Mouse (Mus musculus) embryo, embryonic 10.5 days (tissue): Measurements from ENCODE around the gene Cyp2d40.
"Not testable (repeated sequence)": the region's sequence is repeated elsewhere in the genome, so short reads cannot be mapped to it uniquely, and the experiment has no call there.

Experiments
- DNase-seq: peaks from one replicate; pipeline ENCODE4 v3.0.0-alpha.2; 2015; ENCODE audit warnings: low spot score

Gene Cyp2d40

DNA sequence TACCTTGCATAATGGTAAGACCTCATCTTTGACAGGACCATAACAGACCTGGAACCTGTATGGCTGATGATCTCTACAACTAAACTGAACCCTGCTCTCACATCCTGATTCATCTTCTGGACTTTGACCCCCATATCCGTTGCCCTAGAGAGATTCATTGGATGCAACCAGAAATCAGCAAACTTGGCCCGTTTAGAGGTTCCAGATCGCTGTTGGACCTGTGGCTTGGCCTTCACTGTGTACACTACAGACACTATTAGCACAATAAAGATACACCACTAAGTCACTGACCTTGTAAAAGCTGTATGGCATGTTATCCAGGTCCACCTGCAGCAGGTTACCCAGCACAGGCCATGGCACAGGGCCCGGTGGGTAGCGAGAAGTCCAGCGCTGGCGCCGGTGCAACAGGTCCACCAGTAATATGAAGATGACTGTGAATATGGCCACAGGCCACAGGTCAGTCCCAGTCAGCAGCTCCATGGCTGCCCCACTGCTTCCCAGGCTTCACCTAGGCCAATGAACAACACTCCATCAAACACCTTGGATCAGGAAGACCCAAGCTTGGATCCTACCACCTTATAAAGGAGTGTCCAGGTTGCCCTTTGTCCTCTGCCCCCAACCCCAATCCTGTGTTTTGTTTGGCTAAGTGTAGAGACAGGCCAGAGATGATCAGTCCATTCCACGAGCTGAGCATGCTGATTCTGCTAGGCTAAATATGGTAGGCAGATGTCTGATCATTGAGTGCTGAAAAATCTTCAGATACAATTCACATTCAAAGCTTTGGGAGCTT, at the start of gene Cyp2d40:
Gene Cyp2d40, minus strand, starts transcription at position 553 of the 790 bp plus-strand sequence.
- DNase-seq: no peak

DNA sequence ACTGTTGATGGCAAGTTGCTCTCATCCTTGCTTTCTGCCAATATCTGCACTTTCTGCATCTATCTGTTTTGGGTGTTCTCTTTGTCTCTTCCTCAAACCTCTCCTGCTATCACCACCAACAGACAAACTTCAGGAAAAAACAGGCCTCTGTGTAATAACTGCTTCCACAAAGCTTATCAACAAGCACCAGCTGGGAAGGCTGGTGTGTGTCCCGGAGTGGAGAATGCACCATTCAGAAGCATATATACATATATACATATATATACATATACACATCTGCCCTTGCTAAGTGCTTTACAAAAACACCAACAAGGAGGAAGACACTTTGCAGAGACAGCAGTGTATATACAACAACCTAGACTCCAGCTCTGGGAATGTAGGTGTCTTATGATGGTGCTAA, 46.6 kb upstream of the Cyp2d40 start:
- DNase-seq: no peak

DNA sequence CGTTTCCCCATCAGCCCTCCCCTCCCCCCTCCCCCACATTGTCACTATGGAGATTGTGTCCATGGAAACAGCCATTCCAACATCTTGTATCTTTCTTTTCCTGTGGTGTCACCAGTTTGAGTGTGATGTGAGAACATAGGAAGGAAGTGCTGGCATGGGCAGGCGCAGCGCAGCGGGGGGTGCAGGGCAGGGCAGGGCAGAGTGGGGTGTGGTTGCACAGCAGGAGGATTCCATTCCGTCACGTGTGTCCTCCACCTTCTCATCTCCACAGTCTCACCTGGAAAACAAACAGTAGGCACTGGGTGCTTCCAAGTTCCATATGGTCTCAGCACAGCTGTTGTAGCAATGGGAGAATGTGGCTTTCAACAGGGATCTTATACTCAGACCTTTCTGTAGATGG, 45.5 kb upstream of the Cyp2d40 start:
- DNase-seq: no peak

DNA sequence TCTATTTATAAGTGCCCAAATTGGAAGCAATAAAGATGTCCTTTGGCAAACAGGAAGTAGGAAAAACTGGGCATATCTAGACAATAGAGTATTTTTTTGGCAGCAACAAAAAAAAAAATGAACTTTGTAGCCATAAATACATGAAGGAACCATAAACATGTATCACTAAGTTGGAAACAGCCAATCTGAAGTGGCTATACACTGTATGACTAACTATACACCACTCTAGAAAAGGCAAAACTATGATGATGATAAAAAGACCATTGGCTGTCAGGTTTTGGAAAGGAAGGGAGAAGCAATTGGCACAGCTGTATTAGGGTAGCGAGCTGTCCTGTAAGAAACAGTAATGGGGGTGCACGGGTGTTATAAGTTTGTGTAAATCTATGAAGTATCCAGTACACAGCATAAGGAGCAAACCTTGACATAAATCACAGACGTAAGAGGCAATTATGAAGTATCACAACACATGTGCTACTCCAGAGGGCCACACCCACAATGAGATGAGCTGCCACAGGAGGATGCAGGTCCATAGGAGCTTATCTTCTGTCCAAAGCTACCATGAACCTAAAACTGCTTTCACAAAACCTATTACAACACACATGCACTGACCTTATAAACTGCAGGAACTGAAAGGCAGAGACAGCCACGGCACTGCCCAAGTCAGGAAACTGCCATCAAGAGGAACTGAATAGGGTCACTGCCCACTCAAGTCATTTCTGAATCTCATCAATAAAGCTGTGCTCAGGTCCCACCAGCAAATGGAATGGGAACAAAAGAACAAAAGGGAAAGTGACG, 43.2 kb upstream of the Cyp2d40 start:
- DNase-seq: no peak

DNA sequence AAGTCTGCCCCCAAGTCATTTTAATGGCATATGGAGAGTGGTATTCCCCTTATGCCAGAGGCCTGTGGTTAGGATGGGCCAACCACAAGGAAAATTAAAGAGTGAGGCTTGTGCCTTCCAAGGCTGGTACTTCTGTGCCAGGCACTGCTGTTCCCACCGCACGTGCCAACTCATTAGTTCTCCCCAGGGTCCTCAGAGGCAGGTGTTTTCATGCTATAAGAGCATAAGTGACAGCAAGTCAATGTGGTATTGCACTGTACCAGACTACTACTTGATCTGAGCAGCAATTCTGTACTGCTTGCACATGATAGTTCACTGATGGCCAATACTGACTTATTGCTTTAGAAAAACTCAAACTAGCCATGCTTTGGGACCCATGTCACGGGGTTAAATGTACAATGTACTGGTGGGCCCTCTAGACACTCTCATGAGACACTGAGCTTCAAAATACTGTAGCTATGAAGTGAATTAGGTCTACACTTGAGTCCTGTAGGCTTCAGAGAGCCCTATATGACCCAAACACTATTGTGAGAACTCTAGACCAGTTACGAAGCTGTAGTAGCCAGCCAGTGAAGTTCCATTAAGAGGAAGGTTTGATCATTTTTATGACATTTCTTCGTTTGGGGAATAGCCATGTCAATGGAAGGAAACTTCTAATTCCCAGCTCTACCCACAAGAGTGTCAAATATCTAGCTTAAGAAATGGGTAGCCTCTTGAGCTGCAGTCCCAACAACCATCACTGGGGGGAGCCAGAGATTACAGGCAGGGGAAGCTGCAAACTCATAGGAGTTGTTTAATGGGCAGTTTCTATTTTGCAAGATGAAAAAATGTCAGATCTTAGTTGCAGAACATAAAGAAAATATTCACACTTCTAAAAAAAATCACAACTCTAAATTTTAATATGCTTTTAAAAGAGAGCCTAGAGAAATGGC, 41.0 kb upstream of the Cyp2d40 start:
- DNase-seq: peak; percentile 85

DNA sequence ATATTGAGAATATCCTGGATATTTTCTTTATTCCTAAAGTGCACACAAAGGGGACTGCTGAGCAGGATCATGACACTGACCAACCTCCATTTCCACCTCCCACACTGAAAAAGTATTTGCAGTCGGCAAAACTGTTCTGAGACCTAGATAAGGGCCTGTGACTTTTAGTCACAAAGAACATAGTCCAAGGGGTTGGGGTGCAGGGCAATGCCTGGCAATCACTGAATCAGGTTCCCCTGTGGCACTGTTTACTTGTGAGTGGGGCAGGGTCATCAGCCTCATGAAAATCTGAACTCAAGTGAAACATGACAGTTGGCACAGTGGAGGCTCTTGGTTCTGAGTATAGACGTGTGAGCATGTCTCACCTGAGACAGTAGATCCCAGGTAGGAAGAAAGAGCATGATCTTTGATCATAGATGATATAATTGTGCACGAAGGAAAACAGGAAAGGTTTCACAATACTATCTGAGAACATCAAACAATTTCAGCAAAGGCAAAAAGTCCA, 32.0 kb upstream of the Cyp2d40 start:
- DNase-seq: no peak

DNA sequence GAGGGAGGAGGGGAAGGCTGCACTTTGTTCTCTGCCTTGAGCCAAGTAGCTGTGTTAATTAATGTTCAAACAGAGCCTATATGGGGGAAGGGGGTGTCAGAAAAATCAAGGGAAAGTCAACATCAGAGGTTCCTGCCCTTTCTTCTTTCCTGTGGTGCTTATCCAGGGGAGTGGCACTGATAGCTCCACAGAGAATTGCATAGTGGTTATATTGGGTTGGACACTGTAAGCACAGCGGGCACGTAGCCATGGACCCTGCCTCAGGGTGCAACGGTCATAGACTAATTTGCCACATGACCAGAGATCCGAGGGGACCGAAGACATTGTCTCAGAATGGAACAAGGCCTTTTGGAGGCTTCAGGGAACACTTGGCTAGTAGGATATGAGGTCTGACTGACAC, 30.3 kb upstream of the Cyp2d40 start, which contains the start of gene Cyp2d26:
Gene Cyp2d26, minus strand, starts transcription at position 18 of the 400 bp plus-strand sequence.
- no peak for DNase-seq

DNA sequence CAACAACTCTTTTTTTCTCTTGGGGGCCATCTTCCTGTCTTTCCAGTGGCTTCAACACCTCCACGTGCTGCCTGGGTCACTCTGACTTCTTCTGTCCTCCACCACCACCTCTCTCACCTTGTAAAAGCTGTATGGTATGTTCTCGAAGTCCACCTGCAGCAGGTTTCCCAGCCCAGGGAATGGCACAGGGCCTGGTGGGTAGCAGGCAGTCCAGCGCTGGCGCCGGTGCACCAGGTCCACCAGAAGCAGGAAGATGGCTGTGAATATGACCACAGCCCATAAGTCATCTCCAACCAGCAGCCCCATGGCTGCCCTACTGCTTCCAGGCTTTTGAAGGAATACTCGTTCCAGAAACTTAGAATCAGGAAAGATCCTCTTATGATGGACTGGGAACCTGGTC, 29.9 kb upstream of the Cyp2d40 start:
- DNase-seq: no peak

DNA sequence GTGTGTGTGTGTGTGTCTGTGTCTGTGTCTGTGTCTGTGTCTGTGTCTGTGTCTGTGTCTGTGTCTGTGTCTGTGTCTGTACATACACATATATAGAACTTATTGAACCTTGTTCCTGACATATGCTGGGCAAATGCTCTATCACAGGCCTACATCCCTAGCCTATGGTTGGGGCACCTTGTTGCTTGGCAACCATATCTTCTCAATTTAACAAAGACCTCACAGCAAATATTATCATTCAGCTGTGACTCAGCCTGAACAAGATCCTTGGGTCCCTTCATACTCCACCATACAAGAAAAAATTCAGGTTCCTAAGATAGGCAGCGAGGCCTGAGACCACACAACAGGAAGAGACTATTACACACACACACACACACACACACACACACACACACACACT, 29.5 kb upstream of the Cyp2d40 start:
- no peak for DNase-seq

DNA sequence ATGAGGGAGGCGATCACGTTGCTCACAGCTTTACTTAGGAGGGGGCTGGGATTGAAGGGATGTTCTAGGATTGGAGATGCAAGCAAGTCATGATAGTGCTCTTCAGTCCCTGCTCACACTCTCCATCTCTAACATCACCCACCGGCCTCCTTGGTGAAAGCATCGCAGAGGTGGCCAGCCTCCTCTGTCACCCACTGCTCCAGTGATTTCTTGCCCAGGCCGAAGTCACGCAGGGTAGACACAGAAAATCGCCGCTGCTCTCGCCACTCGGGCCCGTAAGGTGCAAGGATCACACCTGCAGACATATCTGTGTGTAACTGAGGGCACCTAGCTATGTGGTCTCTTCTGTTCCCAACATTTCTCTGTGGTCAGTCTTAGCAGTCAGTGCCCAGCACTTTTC, 28.6 kb upstream of the Cyp2d40 start:
- no peak for DNase-seq

DNA sequence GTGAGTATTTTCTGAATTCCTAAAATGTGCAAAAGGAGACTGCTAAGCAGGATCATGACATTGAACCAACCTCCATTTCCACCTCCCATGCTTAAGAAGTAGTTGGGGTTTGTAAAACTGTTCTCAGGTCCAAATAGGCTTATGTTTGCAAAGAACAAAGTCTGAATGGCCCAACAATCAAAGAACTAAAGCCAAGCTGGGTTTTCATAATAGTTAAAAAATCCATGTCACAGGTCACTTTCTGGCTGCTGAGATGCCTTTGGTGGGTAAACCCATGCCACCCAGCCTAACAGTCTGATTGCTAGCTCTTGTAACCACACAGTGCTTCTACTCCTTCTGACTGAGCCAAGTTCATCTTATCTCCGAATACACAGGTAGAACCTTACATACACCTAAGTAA, 20.6 kb upstream of the Cyp2d40 start:
- DNase-seq: no peak

DNA sequence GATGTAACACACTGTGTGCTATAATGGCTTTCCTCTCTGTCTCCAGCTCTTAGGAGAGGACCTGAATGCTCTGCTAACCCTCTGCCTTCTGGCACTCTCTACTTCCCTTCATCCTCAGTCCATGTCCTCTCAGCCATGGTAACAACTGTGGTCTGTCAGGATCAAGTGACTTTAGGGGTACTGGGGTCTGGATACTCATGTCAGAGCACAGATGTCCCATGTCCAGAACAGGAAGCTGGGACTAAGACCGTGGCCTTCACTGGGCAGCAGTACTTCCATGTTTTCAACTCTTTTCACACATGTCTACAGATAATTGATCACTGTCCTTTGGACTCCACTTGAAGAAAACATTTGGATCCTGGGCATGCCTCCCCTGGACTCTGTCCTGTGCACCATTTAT, 19.8 kb upstream of the Cyp2d40 start:
- no peak for DNase-seq

DNA sequence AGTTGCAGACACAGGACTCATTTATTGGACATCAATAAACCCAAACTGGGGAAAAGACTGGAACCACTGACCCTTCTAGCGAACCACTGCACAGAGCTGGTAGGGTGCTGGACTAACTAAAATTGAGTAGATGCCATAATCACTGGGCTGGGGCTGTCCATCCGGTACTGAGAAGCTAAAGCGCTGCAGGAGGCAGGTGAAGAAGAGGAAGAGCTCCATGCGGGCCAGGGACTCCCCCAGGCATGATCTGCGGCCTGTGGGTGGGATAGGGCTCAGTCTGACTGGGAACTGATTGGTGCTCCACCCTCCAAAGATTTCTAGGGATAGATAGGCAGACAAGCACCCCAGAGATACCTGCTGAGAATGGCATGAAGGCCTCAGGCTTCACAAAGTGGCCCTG, 13.9 kb upstream of the Cyp2d40 start:
- not testable (repeated sequence) for DNase-seq

DNA sequence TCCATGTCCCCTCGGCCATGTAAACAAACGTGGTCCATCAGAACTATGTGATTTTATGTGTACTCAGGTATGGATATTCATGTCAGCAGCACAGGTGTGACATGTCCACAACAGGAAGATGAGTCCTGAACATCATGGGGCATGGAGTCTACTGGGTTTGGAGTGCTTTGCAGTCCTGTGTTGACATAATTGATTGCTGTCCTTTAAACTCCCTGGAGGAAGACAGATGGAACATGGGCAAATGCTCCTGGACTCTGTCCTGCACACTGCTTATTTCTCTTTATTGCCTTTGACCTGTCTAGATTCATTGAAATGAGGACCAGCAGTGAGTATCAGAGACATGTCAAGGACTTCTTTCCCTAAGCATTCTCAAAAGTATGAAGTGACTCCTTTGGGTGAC, 2.0 kb upstream of the Cyp2d40 start:
- DNase-seq: no peak

DNA sequence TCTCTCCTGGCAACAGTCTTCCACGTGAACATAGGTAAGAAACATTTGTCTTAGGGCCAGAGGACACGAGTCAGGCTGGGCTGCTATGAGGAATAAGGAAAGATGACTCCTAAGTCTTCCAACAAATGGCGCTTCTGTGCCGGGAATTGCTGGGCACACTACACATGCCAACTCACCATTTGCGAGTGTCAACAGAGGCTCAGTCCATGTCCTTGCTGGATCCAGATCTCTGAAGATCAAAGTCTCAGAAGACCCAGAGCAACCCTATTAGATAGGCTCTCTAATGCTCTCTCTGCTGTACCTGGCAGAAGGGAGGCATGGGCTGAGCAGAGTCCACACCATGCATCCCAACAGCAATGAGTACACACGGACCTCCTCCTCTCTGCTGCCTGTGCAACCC, 898 bp upstream of the Cyp2d40 start:
- no peak for DNase-seq

DNA sequence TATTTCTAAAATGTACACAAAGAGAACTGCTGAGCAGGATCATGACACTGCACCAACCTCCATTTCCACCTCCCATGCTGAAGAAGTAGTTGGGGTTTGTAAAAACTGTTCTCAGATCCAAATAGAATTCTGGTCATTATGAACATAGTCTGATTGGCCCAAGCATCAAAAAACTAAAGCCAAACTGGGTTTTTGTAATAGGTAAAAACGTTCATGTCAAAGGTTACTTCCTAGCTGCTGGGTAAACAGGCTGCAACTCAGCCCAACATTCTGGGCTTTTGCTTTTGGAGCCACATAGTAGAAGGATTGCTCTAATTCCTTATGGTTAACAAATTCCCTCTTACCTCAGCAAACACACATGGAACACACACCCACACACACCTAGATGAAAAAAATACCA, 15.8 kb downstream of the Cyp2d40 start:
- DNase-seq: no peak

DNA sequence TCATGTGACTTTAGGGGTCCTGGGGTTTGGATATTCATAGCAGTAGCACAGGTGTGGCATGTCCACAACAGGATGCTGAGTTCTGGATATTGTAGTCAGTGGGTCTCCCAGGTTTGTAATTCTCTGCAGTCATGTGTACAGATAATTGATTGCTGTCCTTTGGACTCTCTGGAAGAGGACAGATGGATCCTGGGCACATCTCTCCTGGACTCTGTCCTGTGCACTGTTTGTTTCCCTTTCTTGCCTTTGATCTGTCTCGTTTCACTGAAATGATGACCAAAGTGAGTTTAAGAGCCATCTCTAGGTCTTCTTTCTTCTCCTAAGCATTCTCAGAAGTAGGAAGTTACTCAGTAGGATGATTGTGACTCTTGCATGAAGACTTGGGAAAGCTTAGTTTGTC, 16.5 kb downstream of the Cyp2d40 start:
- no peak for DNase-seq

DNA sequence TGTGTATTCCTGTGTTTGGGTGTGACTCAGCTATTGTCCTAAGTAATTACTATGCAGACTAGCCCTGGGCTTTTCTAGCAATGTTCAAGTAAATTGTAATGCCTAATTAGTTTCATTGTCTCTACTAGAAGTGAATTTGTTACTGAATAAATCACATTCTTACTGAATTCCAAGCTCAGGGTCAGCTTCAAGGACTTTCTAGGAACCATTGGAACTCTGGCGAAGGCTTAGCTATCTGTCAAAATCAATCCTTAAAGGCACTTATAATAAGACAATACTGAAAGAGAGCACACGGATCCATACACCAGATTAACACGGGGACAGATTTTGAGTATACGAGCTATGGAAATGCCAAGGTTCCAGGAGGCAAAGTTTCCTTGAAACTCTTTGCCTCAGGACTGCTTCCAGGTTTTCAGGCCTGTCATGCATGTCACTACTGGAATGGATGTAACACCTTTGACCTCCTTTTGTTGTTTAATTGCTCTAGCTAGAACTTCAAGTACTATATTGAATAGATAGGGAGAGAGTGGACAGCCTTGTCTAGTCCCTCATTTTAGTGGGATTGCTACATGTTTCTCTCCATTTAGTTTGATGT, 30.6 kb downstream of the Cyp2d40 start:
- not testable (repeated sequence) for DNase-seq
